Mouse (Mus musculus): ENCODE data around the gene Tmem135. TPM values are rescaled to one million over a fixed set of nuclear protein-coding genes. Genes with fewer than 3 reads are reported as not detected.

Gene Tmem135
- polyA plus RNA-seq, 1 experiment = 53.6 TPM

GRCm38 (mm10) chr7:89370086-89370485, 33.9 kb downstream of the Tmem135 start:
- TF ChIP-seq CTCF (conservative IDR thresholded peaks at IDR 0.05; ENCODE audit: insufficient read depth, insufficient read length, low read depth, low read length) = no peak
- no peak for TF ChIP-seq POLR2A (IDR thresholded peaks at IDR 0.05; ENCODE audit: low read depth, low read length)
- Histone ChIP-seq H3K4me1 (ENCODE audit: control insufficient read depth, insufficient read depth, low read length) (peaks cover 3% of the 10 kb centered on the region; the same call in 1 of the 2 replicates), H3K27ac (ENCODE audit: insufficient read depth, low read depth, low read length) (no peak overlapping the region), H3K27me3 (replicated peaks; ENCODE audit: control insufficient read depth, insufficient read depth, low read length) (no peaks in the 10 kb centered on the region), H3K36me3 (ENCODE audit: control insufficient read depth, insufficient read depth, low read length) (no peaks in the 10 kb centered on the region), H3K4me3 (ENCODE audit: insufficient read depth, low read depth, low read length) (no peak overlapping the region)
- DNase-seq = no peak
- 71% methylated on average over 1 of the region's 1 CpGs for WGBS

GRCm38 (mm10) chr7:89367643-89368042, 36.4 kb downstream of the Tmem135 start:
- peak; percentile 25 for DNase-seq
- WGBS = 46% methylated on average over 3 of the region's 3 CpGs

GRCm38 (mm10) chr7:89365135-89365880, 38.7 kb downstream of the Tmem135 start:
- Histone ChIP-seq H3K4me1 (ENCODE audit: control insufficient read depth, insufficient read depth, low read length) (peaks cover 3% of the 10 kb centered on the region; the same call in 1 of the 2 replicates), H3K4me3 (ENCODE audit: insufficient read depth, low read depth, low read length) (no peak overlapping the region), H3K36me3 (ENCODE audit: control insufficient read depth, insufficient read depth, low read length) (no peaks in the 10 kb centered on the region), H3K27me3 (replicated peaks; ENCODE audit: control insufficient read depth, insufficient read depth, low read length) (no peaks in the 10 kb centered on the region), H3K27ac (ENCODE audit: insufficient read depth, low read depth, low read length) (no peak overlapping the region)
- TF ChIP-seq POLR2A (IDR thresholded peaks at IDR 0.05; ENCODE audit: low read depth, low read length) (no peak), CTCF (conservative IDR thresholded peaks at IDR 0.05; ENCODE audit: insufficient read depth, insufficient read length, low read depth, low read length) (no peak)
- WGBS = 83% methylated on average over 10 of the region's 10 CpGs
- DNase-seq = no peak

More at GRCm38 (mm10) chr7:89367643-89368042, 36.4 kb downstream of the Tmem135 start:
- no peak overlapping the region for H3K27ac ChIP-seq (ENCODE audit: insufficient read depth, low read depth, low read length)
- H3K4me1 ChIP-seq (ENCODE audit: control insufficient read depth, insufficient read depth, low read length) = peaks cover 3% of the 10 kb centered on the region; the same call in 1 of the 2 replicates
- TF ChIP-seq POLR2A (IDR thresholded peaks at IDR 0.05; ENCODE audit: low read depth, low read length) (no peak), CTCF (conservative IDR thresholded peaks at IDR 0.05; ENCODE audit: insufficient read depth, insufficient read length, low read depth, low read length) (no peak)
- H3K4me3 ChIP-seq (ENCODE audit: insufficient read depth, low read depth, low read length) = no peak overlapping the region
- no peaks in the 10 kb centered on the region for H3K36me3 ChIP-seq (ENCODE audit: control insufficient read depth, insufficient read depth, low read length)
- no peaks in the 10 kb centered on the region for H3K27me3 ChIP-seq (replicated peaks; ENCODE audit: control insufficient read depth, insufficient read depth, low read length)

GRCm38 (mm10) chr7:89363975-89364374, 40.0 kb downstream of the Tmem135 start:
- Histone ChIP-seq H3K36me3 (ENCODE audit: control insufficient read depth, insufficient read depth, low read length) (no peaks in the 10 kb centered on the region), H3K4me1 (ENCODE audit: control insufficient read depth, insufficient read depth, low read length) (peaks cover 3% of the 10 kb centered on the region; the same call in 1 of the 2 replicates), H3K27ac (ENCODE audit: insufficient read depth, low read depth, low read length) (no peak overlapping the region), H3K4me3 (ENCODE audit: insufficient read depth, low read depth, low read length) (no peak overlapping the region), H3K27me3 (replicated peaks; ENCODE audit: control insufficient read depth, insufficient read depth, low read length) (no peaks in the 10 kb centered on the region)
- WGBS = 89% methylated on average over 5 of the region's 5 CpGs
- TF ChIP-seq CTCF (conservative IDR thresholded peaks at IDR 0.05; ENCODE audit: insufficient read depth, insufficient read length, low read depth, low read length) = no peak
- TF ChIP-seq POLR2A (IDR thresholded peaks at IDR 0.05; ENCODE audit: low read depth, low read length) = no peak
- DNase-seq = no peak

GRCm38 (mm10) chr7:89356307-89356706, 47.7 kb downstream of the Tmem135 start:
- peak; percentile 21 for DNase-seq
- Histone ChIP-seq H3K27ac (ENCODE audit: insufficient read depth, low read depth, low read length) (no peak overlapping the region), H3K4me1 (ENCODE audit: control insufficient read depth, insufficient read depth, low read length) (no peaks in the 10 kb centered on the region), H3K4me3 (ENCODE audit: insufficient read depth, low read depth, low read length) (no peak overlapping the region), H3K36me3 (ENCODE audit: control insufficient read depth, insufficient read depth, low read length) (no peaks in the 10 kb centered on the region), H3K27me3 (replicated peaks; ENCODE audit: control insufficient read depth, insufficient read depth, low read length) (no peaks in the 10 kb centered on the region)
- 54% methylated on average over 4 of the region's 4 CpGs for WGBS
- TF ChIP-seq POLR2A (IDR thresholded peaks at IDR 0.05; ENCODE audit: low read depth, low read length) (no peak), CTCF (conservative IDR thresholded peaks at IDR 0.05; ENCODE audit: insufficient read depth, insufficient read length, low read depth, low read length) (no peak)

- no peaks in the 10 kb centered on the region for H3K36me3 ChIP-seq (ENCODE audit: control insufficient read depth, insufficient read depth, low read length)
- 80% methylated on average over 8 of the region's 8 CpGs for WGBS
- H3K27ac ChIP-seq (ENCODE audit: insufficient read depth, low read depth, low read length) = no peak overlapping the region
- no peaks in the 10 kb centered on the region for H3K4me1 ChIP-seq (ENCODE audit: control insufficient read depth, insufficient read depth, low read length)
- no peak for DNase-seq
- H3K27me3 ChIP-seq (replicated peaks; ENCODE audit: control insufficient read depth, insufficient read depth, low read length) = no peaks in the 10 kb centered on the region
- H3K4me3 ChIP-seq (ENCODE audit: insufficient read depth, low read depth, low read length) = no peak overlapping the region
- TF ChIP-seq CTCF (conservative IDR thresholded peaks at IDR 0.05; ENCODE audit: insufficient read depth, insufficient read length, low read depth, low read length) = no peak
Measured at GRCm38 (mm10) chr7:89355519-89356255, 48.3 kb downstream of the Tmem135 start.

GRCm38 (mm10) chr7:89342021-89342420, 62.0 kb downstream of the Tmem135 start:
- Histone ChIP-seq H3K36me3 (ENCODE audit: control insufficient read depth, insufficient read depth, low read length) (no peaks in the 10 kb centered on the region; the same call in 1 of the 2 replicates), H3K4me1 (ENCODE audit: control insufficient read depth, insufficient read depth, low read length) (peaks cover 3% of the 10 kb centered on the region; the same call in 1 of the 2 replicates), H3K27ac (ENCODE audit: insufficient read depth, low read depth, low read length) (no peak overlapping the region), H3K27me3 (replicated peaks; ENCODE audit: control insufficient read depth, insufficient read depth, low read length) (no peaks in the 10 kb centered on the region), H3K4me3 (ENCODE audit: insufficient read depth, low read depth, low read length) (no peak overlapping the region)
- TF ChIP-seq CTCF (conservative IDR thresholded peaks at IDR 0.05; ENCODE audit: insufficient read depth, insufficient read length, low read depth, low read length) = no peak
- TF ChIP-seq POLR2A (IDR thresholded peaks at IDR 0.05; ENCODE audit: low read depth, low read length) = no peak
- no peak for DNase-seq
